Mouse (Mus musculus): ENCODE measurements at regions not wholly inside any gene's neighbourhood (a gene's known extent, or its start where the extent isn't known, plus 50 kb on each side); places are given as distances from the start of the nearest gene placed in this dataset.
A peak's percentile ranks its signal among the peaks of the same experiment; 100 is the strongest.

GRCm38 (mm10) chr2:128393921-128394320, 197.1 kb upstream of the Spdye4c start:
- no peak for DNase-seq (ENCODE audit: low spot score)

GRCm38 (mm10) chr2:128395308-128396007, 195.6 kb upstream of the Spdye4c start:
- no peak for DNase-seq (ENCODE audit: low spot score)

- DNase-seq (ENCODE audit: low spot score) = peak; percentile 83
Observed at GRCm38 (mm10) chr2:128396008-128396346, 195.0 kb upstream of the Spdye4c start.

- no peak for DNase-seq (ENCODE audit: low spot score)
Observed at GRCm38 (mm10) chr2:128401359-128401758, 189.7 kb upstream of the Spdye4c start.

- no peak for DNase-seq (ENCODE audit: low spot score)
Observed at GRCm38 (mm10) chr2:128403143-128403935, 187.7 kb upstream of the Spdye4c start.

GRCm38 (mm10) chr2:128404405-128404804, 186.6 kb upstream of the Spdye4c start:
- no peak for DNase-seq (ENCODE audit: low spot score)

- DNase-seq (ENCODE audit: low spot score) = no peak
Observed at GRCm38 (mm10) chr2:128407076-128407475, 183.9 kb upstream of the Spdye4c start.

GRCm38 (mm10) chr2:128408718-128409117, 182.3 kb upstream of the Spdye4c start:
- DNase-seq (ENCODE audit: low spot score) = no peak

- DNase-seq (ENCODE audit: low spot score) = no peak
Observed at GRCm38 (mm10) chr2:128412352-128412751, 178.7 kb upstream of the Spdye4c start.

- DNase-seq (ENCODE audit: low spot score) = no peak
Observed at GRCm38 (mm10) chr2:128412974-128413373, 178.0 kb upstream of the Spdye4c start.

GRCm38 (mm10) chr2:128414588-128415240, 176.3 kb upstream of the Spdye4c start:
- DNase-seq (ENCODE audit: low spot score) = no peak

- no peak for DNase-seq (ENCODE audit: low spot score)
Observed at GRCm38 (mm10) chr2:128416416-128416815, 174.6 kb upstream of the Spdye4c start.

- no peak for DNase-seq (ENCODE audit: low spot score)
Observed at GRCm38 (mm10) chr2:128418960-128419359, 172.0 kb upstream of the Spdye4c start.

GRCm38 (mm10) chr2:128420406-128420805, 170.6 kb upstream of the Spdye4c start:
- DNase-seq (ENCODE audit: low spot score) = no peak

GRCm38 (mm10) chr2:128422677-128423076, 168.3 kb upstream of the Spdye4c start:
- DNase-seq (ENCODE audit: low spot score) = no peak

GRCm38 (mm10) chr2:128424236-128424635, 166.8 kb upstream of the Spdye4c start:
- no peak for DNase-seq (ENCODE audit: low spot score)

- no peak for DNase-seq (ENCODE audit: low spot score)
Observed at GRCm38 (mm10) chr2:128427181-128427880, 163.7 kb upstream of the Spdye4c start.

GRCm38 (mm10) chr2:128428154-128428553, 162.9 kb upstream of the Spdye4c start:
- no peak for DNase-seq (ENCODE audit: low spot score)

GRCm38 (mm10) chr2:128428651-128429633, 162.1 kb upstream of the Spdye4c start:
- no peak for DNase-seq (ENCODE audit: low spot score)

- DNase-seq (ENCODE audit: low spot score) = no peak
Observed at GRCm38 (mm10) chr2:128429786-128430185, 161.2 kb upstream of the Spdye4c start.

- no peak for DNase-seq (ENCODE audit: low spot score)
Observed at GRCm38 (mm10) chr2:128430776-128431291, 160.2 kb upstream of the Spdye4c start.

Measured in left cerebral cortex, adult 11 months (tissue).